Mouse (Mus musculus): ENCODE measurements around the gene Gm45717.

Gm45717 gene

DNA sequence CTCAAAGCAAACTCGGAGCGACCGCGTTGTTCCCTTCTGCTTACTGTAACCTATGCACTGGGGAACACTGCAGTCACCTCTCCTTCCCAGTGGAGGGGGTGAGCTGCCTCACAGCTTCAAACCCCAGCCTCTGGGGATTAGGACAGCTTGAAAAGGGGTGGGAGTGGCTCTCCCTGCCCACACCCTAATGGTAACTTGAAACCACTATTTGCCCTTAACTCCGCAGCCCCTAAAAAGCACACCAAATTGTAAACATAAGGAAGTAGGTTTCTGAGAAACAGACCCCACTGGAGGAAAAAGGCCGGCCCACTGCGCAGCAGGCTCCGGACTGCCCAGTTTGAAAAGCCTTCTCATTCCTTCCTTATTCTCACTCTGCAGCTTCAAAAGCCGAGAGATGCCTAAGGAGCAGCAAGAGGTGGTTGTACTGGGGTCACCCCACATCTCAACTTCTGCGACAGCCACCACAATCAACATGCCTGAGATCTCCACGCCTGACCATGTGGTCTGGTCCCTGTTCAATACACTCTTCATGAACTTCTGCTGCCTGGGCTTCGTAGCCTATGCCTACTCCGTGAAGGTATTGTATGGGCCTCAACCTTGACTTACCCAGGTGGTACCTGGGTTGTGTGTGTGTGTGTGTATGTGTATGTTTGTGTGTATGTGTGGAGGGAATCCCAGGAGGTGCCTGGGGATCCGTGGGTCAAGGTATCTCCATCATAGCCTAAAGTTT is 12.3 kb upstream of the Gm45717 start:
- no peak for DNase-seq

DNA sequence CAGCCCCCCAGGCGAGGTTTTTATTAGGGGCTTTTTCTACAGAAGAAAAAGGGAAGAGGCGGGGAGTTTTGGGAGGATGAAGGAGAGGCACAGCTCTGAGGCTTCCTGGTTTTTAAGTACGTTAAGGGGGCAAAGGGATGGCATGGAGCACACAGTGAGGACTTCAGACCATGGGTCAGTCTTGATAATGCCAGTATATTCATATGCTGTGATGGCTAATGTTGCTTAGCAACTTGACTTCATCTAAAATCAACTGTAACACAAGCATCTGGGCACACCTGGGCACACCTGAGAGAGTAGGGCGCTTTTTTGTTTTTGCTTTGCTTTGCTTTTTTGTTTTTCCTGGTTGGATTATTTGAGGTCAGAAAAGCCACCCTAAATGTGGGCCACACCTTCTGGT is 11.2 kb upstream of the Gm45717 start, which contains the start of gene Ifitm1:
Gene Ifitm1 (plus strand): TSS at position 301 of the 400 bp plus-strand sequence.
- no peak for DNase-seq

DNA sequence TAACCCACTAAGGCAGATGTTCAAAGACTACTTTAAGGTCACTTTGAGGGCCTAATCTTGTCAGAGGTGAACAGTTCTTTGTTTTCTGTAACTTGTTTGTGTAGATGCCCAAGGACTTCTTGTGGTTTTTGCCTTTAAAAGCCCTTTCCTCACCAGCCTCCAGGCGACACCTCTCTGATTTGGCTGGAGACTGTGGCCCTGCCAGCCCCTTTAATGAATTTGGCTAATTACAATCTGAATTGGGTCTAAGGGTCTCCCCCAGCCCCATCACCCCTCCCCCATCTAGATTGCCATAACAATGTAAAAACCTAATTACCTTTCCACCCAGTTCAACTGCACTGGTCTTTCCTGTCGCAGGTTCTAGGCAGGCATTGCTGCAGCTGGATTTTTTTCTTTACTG is 7.0 kb upstream of the Gm45717 start:
- no peak for DNase-seq

DNA sequence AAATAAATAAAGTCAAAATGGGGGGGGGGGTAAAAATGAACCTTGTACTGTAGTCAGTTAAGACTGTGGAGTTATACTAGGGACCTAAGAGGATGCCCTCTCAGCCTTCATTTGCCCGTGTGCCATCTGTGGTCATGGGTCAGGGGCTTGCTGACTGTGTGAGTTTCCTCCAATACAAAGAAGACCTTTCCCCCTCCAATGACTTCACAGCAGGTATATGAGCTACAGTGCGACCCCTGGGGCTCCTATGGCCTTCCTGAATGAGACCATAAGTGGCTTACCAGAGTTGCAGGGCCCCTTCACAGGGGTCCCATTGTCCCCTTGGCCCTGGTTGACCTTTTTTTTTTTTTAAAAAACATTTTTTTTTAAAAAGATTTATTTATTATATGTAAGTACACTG is 5.7 kb upstream of the Gm45717 start:
- DNase-seq: no peak

DNA sequence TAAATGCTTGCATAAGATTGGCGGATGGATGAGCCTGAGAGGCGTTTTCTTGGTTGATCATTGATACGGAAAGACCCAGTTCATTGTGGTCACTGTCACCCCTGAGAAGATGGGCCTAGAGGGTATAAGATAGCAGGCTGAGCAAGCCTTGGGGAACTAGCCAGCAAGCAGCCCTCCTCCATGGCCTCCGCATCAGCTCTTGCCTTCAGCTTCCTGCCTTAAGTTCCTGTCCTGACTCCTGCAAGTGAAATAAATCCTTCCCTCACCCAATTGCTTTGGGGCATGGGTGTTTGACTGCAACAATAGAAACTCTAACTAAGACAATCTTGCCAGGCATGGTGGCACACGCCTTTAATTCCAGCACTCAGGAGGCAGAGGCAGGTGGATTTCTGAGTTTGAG is 4.3 kb upstream of the Gm45717 start:
- DNase-seq: no peak

DNA sequence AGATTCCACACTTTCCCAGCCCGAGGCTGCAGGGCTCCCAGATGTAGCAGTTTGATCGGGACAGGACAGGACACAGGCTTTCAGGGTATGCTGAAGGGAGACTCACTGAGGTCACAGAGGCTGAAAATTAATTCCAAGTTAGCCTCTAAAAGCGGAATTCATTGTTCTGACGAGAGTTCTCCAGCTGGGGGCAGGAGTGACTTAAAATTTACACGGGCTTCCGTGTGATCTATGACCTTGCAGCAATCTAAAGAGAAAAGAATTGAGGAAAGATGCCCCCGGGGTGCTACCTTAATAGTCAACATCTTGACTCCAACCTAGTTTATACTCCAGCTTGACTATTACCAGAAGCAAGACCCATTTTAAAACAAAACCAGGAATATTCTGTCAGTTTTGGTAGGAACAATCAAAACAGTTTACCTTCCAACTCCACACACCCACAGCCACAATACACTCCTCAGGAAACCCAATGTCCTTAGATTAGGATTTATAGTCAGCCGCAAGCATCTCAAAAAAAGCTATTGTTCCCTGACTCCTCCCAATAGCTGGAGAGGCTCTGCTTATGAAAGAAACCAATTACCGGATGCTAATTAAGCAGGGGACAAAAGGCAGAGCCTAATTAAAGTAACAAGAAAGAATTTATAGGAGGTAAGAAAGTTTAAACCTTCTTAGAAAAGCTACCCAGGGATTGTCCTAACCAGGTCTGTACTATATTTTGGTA is 3.6 kb upstream of the Gm45717 start:
- DNase-seq: peak; percentile 18 to 29

DNA sequence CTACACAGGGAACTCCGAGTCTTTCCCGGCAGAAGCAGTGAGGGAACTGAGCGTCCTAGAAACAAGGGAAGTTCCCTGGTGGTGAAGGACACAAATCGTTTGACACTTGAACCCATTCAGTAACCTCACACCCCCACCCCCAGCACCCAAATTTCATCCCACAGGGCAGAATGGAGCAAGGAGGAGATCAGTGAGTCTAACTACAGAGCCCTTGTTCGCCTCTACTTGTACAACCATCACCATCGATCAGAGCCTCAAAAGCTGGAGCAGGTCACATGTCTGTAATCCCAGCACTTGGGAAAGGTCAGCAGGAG is 776 bp upstream of the Gm45717 start:
- DNase-seq: no peak

DNA sequence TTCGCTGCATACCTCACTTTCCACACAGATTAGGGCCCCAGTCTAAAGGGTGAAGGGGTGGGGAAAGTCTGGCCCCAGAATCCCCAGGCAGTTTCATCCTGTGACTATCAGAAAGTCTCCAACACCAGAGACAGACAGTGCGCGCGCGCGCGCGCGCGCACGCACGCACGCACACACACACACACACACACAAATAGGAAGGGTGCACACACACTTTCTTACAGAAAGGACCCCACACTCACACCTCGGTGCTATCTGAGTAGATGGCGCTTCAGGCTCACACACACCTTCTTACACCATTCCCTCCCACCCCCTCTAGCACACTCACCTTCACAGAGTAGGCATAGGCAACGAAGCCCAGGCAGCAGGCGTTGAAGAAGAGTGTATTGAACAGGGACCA is 395 bp downstream of the Gm45717 start:
- DNase-seq: no peak

DNA sequence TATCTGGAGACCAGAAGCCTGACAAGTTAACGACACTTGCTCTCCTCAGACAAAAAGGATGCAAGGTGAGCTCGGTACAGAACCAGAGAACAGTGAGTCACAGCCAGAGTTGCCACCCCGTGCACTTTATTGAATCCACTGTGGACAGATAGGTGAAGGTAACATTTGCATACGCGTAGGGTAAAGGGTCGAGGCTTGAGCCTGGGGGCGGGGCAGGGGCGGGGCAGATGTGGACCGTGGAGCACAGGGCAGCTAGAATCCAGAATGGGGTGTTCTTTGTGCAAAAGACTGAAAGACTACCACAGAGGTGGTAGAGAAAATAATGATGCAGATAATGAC is 1.0 kb downstream of the Gm45717 start:
- no peak for DNase-seq

DNA sequence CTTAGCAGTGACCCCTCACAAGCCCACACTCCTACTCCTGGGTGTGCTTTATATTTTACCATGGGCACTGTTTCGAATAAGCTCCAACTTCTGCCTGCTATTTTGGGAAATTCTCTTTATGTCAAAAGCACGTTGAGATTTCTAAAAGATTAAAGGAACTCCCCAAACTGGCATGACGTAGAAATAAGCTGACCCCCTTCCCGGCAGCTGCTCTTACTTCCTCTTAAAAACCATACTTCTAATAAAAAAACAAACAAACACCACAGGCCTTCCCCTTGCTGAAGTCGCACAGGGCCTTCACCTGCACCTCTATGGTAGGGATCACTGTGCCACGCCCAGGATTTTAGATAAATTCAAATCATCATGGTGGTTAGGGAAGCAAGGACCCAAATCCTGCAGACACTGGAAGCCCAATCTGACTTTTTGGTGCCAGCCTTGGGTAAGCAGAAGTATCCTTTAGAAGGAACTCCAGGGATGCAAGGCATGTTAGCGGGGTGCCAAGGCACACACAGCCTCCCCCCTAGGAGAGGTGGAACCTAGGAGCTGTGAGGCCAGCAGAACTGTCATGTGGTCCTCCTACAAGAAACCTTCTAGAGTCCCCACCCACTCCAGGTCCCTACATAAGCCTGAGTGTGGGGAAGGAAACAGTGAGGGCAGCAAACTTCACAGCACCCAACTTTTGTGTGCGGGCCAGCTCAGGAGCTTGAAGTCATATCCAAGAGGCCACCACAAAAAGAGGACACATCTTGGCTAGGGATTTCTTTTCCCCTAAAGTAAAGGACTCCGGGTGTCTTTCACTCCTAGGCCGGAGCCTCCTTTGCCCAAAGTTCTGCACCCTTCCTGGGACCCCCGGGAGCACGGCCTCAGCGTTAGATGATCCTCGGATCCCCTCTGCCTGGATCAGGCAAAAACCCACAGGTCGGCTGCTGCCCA is 1.7 kb downstream of the Gm45717 start:
- DNase-seq: no peak

DNA sequence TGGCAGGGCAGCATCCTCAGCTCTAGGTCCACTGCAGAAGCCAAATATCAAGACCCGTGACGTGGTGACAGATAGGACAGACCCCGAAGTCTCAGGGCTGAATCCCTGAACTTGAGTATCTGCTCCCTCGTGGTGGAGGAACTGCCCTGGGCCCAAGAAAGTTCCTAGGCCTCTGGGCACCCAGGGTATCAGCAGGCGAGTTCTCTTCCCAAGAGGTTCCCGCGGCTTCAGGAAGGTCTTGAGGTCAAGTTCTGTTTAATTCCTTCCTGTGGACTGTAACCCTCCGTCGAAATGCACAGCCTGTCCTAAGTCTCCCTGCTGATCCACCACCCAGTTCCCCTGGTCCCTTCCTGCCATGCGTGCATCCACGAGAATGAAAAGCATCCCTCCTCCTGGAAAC is 2.6 kb downstream of the Gm45717 start:
- no peak for DNase-seq

DNA sequence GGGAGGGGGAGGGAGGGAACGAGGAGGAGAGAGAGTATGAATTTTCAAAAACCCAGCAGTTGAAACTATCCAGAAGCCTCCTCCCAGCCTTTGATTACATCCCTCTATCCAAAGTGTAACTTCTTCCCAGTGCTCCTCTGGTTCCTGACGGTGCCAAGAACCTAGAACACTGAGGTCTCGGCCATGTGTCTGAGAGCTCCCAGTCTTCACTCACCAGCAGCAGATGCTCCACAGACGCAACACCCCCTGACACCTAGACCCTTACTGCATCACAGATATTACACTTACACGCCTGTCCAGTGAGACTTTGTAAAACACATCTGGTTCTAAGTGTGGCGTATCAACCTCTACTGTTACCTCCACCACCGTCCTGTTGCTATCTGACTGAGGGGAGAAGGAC is 3.3 kb downstream of the Gm45717 start:
- no peak for DNase-seq

DNA sequence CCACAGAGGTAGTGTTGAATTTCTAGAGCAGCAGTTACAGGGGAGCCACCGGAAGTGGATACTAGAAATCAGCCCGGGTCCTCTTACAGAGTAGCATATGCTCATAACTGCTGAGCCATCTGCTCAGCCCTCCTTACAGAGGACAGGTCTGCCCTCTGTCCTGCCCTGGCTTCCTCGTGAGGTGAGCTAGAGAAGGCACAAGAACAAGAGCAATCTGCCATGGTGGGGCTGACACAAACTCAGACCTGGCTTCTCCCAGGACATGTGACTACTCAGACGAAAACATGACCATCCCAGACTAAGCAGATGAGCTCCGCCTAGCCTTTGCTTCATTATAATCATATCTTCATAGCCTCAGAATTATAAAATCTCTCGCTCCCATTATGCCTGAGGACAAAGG is 4.0 kb downstream of the Gm45717 start:
- no peak for DNase-seq

DNA sequence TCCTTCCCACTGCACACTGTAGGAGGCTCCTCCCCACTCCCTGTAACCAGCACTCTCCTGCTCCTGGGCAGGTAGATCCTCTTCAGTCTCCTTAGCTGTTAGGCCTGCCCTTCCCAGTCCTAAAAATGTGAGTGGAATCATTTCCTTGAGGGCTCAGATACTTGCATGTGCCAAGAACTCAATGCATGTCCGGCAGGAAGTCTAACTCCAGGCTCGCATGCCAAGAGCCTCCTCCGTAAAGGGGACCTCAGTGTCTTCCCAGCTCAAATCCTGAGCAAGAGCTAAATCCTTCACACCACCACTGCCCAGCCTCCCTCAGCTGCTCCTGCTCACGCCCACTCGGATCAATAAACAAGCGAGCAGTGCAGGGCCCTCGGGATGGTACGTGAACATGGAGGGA is 4.7 kb downstream of the Gm45717 start:
- DNase-seq: no peak

DNA sequence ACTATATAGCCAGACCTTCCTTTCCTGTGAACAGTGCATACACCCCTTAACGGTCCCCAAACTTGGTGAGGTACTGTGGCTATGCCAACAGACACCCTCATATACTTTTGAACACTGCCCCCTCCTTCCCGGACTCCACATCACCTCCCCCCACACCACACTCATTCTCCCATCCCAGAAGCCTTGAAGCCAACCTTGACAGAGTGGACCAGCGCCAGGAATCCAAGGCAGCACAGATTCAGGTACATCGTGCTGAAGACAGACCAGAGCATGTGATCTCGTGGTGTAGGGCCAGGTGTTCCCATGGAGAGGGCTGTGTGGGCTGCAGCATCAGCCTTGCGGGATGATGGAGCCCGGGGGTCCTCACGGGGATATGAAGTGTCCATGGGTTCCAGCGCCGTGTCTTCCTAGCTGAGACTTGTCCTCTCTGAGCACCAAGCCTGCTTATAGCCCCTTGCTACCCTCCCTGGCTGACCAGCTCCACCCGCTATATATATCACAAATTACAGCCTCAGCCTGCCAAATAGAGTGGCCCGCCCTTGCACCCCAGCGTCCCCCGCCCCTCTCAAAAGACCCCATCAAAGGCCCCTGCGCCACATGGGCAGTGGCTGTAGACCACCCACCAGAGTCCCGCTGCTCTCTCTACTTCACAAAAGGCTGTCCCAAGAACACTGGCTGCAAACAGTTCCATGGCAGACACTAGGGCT is 5.8 kb downstream of the Gm45717 start, which contains the start of gene Ifitm5:
Gene Ifitm5 (minus strand): TSS at position 468 of the 707 bp plus-strand sequence.
- no peak for DNase-seq

DNA sequence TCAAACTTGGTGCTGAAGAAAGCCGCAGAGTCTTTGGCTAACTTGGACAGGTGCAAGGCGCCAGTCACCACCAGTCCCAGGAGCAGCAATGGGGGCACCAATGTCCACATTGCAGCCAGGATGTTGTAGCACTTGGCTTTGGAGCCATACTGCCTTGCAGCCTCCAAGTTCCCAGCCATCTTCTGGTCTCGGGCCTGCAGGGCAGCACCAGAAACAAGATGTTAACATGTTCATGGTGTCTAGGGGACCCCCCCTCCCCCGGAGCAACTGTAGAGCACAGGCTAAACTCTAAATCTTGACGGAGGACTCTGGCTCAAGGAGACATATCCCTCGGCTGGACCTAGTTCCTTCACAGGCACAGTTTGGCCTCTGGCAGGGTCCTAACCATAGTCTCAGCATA is 6.5 kb downstream of the Gm45717 start:
- DNase-seq: no peak

DNA sequence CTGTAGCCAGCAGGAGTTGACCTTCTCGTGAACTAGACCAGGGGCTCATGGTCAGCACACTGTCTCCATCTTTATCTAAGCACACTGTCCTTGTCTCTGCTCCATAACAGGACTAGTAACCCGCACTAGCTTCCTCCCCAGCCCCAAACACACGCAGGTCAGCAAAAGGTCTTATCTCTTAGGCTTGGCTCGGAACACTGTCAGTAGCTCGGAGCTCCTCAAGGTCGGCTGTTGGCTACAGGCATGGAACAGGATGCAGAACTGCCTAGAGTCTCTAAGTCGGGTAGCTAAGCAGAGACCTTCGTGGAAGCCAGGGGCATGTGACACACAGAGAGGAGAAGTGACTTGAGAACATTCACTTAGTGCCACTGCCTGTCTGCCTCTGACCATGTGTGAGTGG is 7.6 kb downstream of the Gm45717 start:
- DNase-seq: no peak

DNA sequence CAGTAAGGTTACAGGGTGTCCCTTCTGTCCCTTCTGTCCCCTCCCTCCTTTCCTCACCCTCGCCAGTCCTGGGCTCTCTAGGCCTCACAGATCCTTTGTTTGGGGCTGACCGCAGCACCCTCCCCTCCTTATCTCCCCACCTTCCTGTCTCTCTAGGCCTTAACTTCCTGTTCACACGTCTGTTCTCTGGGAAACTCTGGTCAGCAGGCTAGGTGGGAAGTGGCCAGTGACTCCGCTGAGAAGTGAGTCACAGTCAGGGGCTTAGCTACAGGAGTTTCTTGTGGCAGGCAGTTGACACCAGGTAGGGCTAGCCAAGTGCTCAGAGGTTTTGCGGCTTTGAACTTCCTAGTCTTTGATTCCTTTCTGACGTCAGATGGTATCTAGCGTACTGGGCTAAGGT is 8.8 kb downstream of the Gm45717 start:
- no peak for DNase-seq

DNA sequence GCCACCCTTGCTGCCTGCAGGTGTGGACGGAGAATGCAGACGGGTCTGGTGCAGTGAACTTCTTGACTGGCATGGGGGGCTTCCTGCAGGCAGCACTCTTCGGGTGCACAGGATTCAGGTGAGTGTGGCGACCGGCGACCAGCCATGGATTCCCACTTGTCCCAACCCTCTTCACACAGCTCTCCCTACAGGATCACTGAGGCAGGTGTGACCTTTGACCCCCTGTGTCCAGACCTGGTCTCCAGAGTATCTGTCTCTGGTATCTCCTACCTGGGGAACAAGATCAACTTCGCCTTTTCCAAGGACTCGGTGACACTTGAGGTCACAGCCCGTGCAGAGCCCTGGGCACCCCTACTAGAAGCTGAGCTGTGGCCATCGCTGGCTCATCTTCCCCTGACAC is 9.4 kb downstream of the Gm45717 start:
- DNase-seq: no peak

DNA sequence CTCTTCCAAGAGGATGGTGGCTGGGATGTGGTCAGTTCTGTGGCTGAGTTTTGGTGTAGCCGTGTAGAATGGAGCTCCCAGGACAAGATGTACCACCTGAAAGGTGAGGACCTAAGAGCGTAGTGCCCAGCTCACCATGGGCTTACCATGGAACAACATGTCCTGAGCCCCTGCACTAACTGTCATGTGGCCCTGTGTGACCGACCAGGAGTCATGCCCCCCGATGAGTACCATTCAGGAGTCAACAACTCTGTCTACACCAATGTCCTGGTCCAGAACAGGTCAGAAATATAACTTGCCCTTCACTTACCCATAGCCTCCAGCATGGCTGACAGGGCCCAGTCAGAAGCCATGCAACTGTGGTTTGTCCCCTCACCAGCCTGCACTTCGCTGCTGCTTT is 10.5 kb downstream of the Gm45717 start:
- no peak for DNase-seq

DNA sequence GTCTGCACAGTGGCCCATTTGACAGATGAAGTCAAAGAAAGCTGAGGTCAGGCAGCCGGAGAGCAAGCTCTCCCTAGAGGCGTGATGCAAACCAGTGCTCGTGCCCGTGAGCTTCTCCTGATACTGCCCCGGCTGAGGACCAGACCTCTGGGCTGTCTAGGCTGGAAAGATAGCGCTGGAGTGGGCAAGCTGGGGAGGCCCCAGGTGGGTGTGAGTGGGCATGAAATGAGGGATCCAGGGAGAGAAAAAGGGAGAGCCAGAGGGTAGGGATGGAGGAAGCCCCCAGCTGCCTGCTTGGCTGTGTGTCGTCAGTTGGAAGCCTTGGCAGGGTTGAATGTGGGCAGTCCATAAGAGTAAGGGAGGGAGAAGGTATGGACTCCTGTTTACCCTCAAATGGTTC is 11.5 kb downstream of the Gm45717 start:
- no peak for DNase-seq

DNA sequence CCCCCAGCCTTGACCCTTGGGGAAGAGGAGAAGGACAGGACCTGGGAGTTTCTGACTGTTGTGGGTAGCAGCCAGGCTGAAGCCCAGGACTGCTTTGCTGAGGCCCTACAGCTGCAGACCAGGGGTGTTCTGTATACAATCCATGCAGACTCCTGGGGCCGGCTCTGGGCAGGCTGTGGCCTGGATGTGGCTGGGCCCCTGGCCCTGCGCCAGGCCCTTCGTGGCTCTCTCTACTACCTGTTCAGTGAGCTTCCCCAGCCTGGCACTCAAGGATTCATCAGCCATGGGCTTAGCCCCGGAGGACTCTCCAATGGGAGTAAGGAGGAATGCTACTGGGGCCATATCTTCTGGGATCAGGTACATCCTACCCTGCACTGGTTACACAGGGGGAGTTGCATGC is 12.4 kb downstream of the Gm45717 start:
- DNase-seq: no peak

DNA sequence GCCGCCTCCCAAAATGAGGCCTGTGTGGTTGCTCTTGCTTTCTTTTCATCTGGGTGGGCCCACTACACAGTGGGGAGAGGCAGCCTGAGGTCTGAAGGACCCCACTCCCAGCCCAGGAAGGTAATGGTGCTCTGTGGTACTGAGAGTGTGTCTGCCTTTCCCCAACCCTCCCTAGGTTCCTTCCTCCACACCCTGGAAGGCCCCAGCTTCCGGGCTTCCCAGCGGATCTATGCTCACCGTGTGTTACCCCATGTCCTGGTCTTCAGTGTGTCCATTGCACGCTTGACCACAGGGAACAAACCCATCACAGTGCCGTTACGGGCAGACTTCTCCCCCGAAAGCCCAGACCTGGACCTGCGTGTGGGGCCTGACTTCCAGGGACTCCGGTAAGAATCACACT is 12.9 kb downstream of the Gm45717 start:
- DNase-seq: no peak
